Mouse (Mus musculus) lung, postnatal 36 days (tissue): Measurements from ENCODE around the gene Myl6b.

Experiments used
- DNase-seq: peaks from one replicate; pipeline ENCODE4 v3.0.0; 2022; ENCODE audit warnings: mixed read lengths

Gene Myl6b

GRCm38 (mm10) chr10:128498590-128498989 is at the start of gene Myl6b:
Gene Myl6b, minus strand, starts transcription at chr10:128498685.
- DNase-seq = peak; percentile 99

DNA sequence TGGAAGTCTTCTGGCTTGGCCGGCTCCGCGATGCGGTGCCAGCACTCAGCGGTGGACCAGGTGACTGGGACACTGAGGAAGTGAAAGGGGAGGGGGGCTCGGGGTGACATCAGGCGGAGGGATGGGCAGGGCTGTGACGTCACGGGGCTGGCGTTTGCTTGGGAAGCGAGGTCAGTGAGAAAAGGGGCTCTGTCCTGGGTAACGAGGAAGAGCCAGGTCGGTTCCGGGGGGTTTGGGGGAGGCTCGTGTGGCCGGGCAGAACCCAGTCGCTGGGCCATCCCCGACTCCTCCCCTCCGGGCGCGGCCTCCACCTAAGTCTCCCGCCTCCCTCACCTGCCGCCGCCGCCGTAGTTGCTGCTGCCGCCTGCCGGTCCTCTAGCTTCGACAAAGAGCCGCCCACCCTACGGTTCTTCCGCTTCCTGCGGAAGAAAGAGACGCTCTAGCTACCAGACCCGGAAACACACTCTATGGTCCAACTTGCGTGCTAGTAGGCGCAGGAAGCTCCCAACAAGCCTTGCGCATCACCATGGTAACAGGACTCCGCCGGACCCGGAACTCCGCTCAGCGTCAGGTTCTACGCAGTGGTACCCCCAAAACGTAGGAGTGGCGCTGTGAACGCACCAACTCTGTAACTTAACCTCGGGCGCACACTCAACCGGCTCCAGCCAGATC is 49.0 kb upstream of the Myl6b start, which contains the start of gene Zc3h10:
Gene Zc3h10, minus strand, starts transcription at position 414 of the 672 bp plus-strand sequence.
- peak; percentile 97 for DNase-seq

- no peak for DNase-seq
These were observed 48.3 kb upstream of the Myl6b start for GRCm38 (mm10) chr10:128546787-128547186.

DNA sequence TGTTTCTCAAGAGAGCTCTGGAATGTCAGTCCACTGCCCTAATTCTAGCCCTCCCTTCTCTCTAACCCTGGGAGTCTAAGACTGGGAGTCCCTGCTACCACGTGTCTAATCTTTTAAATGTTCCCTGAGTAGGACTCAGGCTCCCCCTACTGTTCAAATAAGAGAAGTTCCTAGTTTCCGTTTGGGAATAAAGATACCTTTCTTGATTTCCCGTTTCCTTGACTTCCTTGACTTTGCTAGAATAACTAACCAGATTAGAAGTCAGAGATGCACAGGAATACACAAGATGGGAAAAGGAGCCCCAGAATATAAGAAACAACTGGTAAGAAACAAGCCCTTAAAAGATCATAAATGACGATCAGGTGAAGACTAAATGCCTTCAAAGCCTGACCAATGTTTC is 47.9 kb upstream of the Myl6b start:
- DNase-seq = peak; percentile 64

GRCm38 (mm10) chr10:128545570-128545898 is 47.0 kb upstream of the Myl6b start:
- DNase-seq = no peak

DNA sequence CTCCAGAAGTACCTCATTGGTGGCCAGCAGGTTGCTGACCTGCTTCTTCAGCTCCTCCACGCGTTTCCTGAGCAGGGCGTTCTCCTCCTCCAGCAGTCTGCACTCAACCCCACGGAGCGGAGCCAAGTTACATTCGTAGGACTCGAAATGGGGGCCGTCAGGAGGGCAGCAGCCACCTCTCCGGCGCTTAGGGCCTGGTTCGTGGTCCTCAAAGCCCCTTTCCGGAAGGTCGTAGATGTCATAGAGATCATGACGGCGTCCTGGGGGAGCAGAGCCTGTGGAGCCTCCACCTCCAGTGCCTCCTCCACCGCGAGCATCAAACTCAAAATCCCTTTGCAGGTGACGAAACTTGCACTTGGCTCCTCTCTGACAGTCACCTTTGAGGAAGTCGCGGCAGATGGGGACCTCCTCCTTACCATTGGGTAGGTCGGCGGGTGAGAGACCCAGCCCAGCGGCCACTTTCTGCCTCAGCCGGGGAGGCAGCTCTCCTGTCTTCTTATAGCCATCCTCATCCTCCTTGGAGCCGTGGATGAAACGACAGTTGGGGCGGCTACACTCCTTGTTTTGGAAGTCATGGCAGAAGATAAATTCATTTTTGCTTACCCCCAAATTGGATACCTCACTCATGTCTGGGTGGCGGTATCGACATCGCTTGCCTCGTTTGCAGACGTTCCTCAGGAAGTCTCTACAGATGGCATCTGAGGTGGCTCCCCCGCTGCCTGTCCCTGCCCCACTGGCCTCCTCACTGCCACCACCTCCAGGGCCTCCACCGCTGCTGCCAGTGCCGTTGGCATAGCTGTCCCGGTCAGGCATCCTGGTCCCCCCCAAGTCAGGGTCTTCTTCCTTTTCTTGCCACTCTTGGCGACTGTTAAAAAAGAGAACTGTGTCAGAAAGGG is 46.4 kb upstream of the Myl6b start:
- no peak for DNase-seq

GRCm38 (mm10) chr10:128544151-128544657 is 45.7 kb upstream of the Myl6b start:
- DNase-seq = no peak

- no peak for DNase-seq
These were observed 44.6 kb upstream of the Myl6b start for GRCm38 (mm10) chr10:128543100-128543499.

GRCm38 (mm10) chr10:128538340-128538870 is 39.9 kb upstream of the Myl6b start:
- DNase-seq = no peak

DNA sequence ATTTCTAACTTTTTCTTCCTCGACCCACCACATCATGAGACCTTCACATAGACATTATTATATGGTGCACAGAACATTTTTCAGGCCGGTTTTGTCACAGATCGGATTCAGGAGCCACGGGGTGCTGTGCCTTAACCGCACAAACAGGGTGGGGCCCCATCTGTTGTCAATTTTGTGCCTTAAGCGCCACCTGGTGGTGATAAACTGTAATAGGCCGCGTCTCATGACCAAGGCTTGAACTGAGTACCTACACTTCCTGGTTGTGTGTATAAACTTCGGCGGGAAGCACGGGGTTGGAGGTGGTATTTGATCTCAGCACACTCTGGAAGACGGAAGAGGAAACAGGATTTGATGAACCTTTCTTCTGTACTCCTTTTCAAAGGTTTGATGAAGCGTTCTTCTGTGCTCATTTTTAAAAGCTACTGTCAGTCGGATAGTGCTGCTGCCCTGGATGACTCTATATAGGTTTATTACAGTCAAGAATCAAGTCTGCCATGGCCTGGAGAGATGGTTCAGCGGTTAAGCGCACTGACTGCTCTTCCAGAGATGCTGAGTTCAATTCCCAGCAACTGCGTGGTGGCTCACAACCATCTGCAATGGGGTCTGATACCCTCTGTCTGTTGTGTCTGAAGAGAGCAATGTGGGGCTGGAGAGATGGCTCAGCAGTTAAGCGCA is 37.9 kb upstream of the Myl6b start:
- DNase-seq = peak; percentile 99

DNA sequence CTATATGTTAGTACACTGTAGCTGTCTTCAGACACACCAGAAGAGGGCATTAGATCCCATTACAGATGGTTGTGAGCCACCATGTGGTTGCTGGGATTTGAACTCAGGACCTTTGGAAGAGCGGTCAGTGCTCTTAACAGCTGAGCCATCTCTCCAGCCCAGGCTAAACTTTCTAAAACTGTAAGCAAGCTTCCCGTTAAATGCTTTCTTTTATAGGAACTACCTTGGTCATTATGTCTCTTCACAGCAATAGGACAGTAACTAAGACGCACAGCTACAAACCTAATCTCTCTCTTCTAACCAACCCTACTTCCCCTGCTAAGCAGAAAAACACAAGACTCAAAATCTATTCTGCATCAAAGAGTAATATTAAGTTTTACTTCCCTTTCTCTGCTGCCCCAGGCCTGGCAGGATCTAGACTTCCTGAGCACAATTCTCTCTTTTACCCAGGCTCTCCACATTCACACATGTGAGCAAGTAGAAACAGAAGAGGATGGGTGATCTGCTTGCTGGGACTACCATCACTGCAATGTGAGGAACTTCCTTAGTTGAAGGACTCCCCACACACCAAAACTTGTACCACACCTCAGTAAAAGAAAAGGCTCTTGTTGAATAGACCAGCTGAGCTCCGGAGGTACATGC is 37.3 kb upstream of the Myl6b start:
- no peak for DNase-seq

GRCm38 (mm10) chr10:128535206-128535605 is 36.7 kb upstream of the Myl6b start:
- DNase-seq = no peak

GRCm38 (mm10) chr10:128526366-128527356 is 28.2 kb upstream of the Myl6b start:
- peak; percentile 36 for DNase-seq

- peak; percentile 99 for DNase-seq
These were observed 27.3 kb upstream of the Myl6b start, which contains the start of gene Esyt1 for GRCm38 (mm10) chr10:128525671-128526308. Gene Esyt1, minus strand, starts transcription at chr10:128525871.

GRCm38 (mm10) chr10:128524732-128525662 is 26.5 kb upstream of the Myl6b start:
- DNase-seq = peak; percentile 65

DNA sequence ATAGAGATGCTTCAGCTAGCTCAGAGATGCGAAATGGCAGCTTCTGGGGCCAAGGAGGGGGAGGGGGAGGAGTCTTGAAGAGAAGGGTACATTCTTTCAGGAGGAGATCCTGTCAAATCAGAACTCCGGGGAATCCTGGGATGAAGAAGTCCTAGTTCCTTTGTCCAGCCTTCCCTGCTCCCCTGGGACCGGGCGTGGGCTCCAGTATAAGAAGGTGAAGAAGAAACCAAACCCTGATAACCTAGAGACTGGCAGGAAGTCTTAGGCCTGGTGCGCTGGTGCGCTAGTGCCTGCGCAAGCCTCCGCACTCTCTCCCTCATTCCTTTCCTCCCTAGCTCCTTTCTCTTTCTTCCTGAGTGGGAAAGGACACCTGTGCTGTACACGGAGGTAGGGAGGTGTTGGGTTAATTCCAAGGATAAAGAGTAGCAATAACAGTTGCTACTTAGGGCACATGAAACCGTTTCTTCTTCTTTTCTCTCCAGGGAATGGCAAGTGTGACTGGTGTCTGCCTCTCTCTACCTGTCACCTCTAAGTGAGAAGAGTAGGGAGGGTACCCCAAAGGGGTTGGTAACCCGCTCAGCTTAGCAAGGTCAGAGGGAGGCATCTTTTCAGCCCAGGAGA is 25.7 kb upstream of the Myl6b start:
- DNase-seq = peak; percentile 21

- no peak for DNase-seq
These were observed 23.9 kb upstream of the Myl6b start for GRCm38 (mm10) chr10:128522351-128522750.

DNA sequence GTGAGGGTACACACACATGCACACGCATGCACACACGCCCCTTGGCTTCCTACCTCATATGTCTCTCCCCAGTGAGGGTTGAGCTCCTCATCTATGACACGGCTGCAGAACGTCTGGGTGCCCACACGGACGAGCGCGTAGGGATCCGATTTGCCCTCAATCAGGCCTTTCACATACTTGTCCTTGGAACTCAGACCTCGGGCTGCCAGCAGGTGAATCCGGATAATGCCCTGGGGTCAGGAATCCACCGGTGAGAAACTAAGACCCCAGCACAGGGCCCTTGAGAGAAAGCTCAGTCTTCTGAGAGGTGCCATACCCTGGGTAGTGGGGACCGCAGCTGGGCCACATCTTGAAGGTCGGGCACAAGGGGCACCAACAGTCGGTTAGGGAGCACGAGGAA is 22.1 kb upstream of the Myl6b start:
- no peak for DNase-seq

- peak; percentile 80 for DNase-seq
These were observed 20.3 kb upstream of the Myl6b start for GRCm38 (mm10) chr10:128518833-128519232.
